Mouse (Mus musculus) adrenal gland, postnatal 36 days (tissue): Measurements from ENCODE around the gene Hivep3. TPM values are rescaled to one million over a fixed set of nuclear protein-coding genes. Genes with fewer than 3 reads are reported as not detected.

Experiments
- DNase-seq, 2 experiments: peaks; one replicate each; pipeline ENCODE4 v3.0.0; 2021; ENCODE audit warnings: mixed read lengths in 1 of 2
- total RNA-seq, 2 experiments: library from RNA; stranded (reverse); gene quantifications; 2 replicates each; pipeline ENCODE4 v1.2.3; 2021

The Hivep3 gene
- total RNA-seq, 2 experiments from 2014 or later, result 7.8 to 10.1 TPM

DNA sequence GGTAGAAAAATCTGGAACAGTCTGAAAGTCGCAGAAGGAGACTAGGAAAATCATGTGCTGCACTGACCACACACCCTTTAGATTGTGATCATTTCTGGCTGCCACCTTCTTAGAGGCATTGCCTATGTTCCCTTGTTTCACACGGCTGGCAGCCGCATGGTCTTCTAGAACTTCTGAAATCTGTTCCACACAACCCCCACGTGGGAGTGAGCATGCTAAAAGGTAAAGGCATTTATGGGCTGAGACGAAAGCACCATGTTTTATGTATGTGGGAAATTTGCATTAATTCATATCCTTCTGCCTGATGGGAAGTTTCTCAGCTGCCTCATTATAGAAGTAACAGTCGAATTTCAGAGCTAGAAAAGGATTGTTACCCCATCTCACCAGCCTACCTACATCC, 140.4 kb downstream of the Hivep3 start:
- DNase-seq, result no peak

DNA sequence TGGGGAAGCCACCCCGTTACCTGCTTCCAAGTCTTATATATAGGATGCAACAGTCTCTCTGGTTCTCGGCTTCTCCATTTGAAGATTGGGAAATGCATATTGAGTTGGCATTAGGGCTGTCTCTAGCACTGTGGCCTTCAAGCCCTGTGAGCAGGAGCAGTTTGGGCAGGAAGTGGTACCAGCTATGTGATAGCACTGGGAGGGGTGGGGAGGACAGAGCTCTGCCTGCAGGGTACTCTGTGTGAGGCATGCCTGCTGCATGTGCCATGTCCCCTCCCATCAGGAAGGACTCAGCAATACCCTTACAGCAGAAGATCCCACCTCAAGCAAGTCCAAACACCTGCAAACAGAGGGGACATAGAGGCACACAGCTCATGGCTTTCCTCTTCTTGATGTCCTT, 142.0 kb downstream of the Hivep3 start:
- no peak for DNase-seq

DNA sequence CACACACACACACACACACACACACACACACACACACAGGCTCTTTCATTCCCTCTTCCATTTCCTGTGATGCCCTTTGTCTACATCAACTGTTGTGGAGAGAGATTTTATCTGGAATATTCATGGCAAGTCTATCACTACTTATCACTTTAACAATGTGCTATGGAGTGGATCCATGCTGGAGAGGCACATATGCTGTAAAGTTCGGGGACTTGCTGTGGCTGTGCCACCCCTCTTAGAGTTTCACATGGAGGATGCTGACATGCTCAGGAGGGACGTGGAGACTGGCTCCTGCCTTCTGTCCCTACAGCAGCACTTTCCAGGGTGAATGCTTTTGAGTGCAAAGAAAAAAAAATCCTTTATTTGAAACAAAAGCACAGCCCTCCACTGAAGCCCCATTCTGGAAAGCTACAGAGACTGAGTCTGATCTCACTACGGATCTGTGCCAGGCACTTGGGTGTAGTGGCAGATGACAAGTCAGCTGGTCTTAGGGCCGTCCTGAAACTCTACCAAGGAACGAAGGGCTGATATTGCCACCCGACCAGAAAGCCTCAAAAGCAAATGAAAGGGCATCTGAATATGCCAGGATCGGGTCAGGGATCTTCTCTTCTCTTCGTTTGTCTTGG, 143.1 kb downstream of the Hivep3 start:
- no peak for DNase-seq

DNA sequence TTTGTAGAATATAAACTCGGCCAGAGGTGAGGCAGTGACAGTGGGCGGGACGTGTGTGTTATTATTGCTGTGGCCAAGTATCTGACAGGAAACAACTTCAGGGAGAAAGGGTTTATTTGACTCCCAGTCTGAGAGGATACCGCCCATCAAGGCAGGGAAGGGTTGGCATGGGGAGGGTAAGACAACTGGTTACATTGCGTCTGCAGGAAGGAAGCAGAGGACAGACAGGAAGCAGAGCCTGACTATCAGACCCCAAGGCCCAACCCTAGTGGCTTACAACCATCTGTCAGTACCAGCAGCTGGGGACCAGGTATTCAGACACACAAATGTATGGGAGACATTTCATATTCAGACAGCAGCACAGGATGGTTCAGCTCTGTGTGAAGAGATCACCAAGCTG, 144.6 kb downstream of the Hivep3 start:
- no peak for DNase-seq

DNA sequence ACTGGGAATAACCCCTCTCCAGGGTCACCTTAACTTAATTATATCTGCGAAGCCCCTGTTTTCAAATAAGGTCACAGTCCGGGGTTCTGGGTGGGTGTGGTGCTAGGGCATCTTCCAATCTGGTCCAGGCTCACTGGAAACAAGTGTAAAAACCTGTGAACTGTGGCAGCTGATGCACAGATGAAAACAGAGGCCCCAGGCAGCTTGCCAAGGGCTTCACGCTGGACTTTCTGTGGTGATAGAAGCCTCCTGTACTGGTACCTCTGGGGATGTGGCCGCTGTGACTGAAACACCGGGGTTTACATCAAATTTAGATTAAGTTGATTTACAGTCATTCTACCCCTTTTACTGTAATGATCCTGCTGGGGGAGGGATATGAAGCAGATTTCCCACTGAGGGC, 146.1 kb downstream of the Hivep3 start:
- no peak for DNase-seq

DNA sequence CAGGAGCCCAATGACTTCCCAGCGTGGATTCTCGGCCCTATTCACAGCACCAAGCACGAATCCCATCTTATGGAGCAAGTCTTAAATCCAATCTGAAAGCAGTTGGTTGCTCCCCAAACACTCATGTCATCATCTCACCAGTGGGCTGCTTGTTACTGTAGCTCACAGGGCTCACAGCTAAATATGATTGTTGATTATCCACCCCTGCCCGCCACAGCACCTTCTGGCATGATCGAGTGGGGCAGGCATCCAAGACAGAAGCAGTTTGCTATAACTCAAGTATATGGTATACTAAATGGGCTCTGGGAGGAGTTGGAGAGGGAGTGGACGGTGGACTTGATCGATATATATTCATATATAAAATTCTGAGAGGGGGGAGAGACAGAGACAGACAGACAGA, 146.7 kb downstream of the Hivep3 start:
- no peak for DNase-seq

DNA sequence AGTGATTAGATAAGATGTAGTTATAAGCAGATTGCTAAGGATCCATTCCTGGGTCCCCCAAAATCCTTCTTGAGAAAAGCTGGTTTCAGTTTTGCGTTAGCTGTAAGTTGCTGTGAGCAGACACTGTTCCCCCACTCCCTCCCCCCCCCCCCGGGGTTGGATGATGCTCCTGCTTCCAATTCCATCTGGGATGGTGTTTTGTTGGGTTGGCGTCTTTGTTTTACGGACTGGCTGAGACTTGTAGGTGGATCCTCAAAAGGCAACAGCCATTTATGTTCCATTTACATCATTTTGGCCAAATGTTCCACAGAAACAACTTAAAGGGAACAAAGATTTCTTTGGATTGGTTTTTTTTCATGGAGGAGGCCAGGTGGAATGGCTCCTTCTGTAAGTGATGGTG, 147.7 kb downstream of the Hivep3 start:
- DNase-seq, result no peak

DNA sequence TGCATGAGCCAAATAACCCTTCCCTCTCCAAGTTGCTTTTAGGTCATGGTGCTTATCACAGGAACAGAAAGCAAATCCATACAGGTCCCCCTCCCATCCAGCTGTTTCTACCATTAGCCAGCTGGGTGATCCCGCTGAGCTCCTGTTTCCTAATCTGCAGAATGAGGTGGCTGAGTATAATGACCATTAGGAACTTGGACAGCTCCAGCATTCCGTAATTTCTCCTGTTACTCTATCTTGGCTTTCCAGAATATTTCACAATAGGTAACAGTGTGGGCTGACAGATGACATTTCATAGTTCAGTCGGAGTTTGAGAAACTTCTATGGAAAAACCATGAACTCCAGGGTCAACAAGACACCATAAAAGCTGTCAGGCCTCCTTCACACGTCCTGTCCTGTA, 148.8 kb downstream of the Hivep3 start:
- no peak for DNase-seq

DNA sequence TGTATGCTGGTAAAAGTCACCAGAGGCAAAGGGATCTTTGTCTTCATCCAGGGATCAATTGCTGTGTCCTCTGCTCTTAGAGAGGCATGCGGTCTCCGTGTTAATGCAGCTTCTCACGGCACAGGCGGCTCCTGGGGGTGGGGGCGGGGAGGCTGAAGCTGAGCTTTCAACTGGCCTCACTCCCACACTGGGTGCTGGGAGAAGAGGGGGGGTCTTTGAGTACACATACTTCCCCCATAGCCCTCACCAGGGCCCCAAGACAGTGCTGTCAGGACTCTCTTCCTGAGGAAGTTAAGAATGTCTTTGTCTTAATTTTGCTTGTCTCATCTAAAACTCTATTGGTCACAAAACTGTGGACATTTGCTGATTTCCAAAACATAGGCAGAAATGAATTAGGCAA, 149.2 kb downstream of the Hivep3 start:
- DNase-seq, result no peak

DNA sequence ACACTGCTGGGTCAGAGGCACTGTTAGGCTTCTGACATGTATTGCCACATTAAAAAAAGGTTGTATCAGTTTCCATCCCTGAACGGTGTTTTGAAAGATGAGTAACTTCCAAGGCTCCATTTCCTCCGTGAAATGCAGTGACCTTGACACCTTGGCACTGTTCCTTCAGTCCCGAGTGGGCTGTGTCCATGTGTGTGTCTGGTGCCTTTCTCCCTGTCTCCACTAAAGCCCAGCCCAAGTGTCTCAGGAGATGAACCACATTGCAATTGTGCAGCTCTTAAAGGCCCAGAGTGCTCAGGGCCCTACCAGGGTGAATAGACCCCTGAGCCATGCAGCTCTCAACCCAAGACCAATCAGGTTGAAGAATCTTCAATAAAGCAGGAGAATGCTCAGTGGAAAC, 153.0 kb downstream of the Hivep3 start:
- no peak for DNase-seq

DNA sequence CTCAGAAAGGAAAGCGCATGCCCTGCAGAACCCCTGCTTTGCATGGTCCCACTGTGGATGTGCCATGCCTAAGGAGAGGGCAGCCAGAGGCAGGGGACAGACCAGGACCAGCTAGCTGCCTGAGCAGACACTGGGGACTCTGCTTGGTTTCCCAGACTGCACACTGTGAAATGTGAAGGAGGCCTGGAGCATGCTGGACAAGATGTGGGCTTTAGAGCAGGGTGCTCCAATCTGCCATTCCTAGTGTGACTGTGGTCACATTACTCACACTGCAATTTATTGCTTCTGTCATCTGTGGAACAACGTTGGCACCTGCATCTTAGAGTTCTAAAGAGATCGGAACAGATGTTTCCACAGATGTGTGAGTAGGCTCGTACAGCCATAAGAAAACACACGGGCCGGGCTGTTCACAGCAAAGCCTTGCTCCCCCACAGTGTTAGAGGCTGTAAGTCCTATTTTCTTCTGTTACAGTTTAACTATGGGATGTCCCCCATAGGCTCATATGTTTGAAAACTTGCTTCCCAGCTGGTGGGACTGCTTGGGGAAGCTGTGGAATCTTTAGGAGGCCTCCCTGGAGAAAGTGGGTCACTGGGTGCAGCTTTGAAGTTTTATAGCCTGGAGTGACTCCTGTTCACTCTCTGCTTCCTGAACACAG, 154.1 kb downstream of the Hivep3 start:
- DNase-seq, result no peak

DNA sequence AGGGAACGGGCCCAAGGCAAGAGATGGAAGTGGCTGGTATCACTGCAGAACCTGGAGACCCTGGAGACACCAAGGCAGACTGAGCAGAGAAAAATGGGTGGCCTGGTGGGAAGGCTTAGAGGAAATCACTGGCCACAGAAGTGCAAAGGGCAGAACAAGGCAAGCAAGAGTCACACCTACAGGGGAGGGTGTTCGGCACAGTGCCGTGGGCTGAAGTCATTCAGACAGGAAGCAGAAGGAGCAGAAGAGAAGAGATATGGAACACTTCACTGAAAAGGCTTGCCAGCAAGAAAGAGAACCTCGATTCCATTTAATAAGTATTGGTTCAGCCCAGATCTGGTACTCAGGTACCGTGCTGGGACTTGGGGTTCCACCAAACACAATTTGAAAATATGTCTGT, 156.2 kb downstream of the Hivep3 start:
- no peak for DNase-seq

DNA sequence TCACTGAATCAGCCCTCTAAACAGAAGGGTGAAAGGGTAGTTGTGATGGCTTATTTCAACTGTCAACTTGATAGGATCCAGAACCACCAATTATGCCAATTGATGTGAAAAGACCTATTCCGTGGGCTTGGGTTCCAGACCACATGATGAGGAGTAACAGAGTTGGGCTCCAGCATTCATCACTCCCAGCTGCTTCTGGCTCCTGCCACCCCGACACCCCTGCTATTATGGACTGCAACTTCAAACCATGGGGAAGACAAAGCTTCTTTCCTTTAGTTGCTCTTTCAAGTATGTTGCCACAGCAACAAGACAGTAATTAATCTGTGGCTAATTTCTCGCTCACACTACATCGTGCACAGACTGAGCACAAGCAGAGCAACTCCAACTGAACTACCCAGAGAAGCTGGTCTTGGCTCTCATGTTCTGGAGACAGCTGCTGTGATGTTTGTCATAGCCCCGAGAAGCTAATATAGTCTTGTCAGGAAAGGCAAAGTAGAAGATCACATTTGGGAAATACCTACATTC, 159.7 kb downstream of the Hivep3 start:
- no peak for DNase-seq

DNA sequence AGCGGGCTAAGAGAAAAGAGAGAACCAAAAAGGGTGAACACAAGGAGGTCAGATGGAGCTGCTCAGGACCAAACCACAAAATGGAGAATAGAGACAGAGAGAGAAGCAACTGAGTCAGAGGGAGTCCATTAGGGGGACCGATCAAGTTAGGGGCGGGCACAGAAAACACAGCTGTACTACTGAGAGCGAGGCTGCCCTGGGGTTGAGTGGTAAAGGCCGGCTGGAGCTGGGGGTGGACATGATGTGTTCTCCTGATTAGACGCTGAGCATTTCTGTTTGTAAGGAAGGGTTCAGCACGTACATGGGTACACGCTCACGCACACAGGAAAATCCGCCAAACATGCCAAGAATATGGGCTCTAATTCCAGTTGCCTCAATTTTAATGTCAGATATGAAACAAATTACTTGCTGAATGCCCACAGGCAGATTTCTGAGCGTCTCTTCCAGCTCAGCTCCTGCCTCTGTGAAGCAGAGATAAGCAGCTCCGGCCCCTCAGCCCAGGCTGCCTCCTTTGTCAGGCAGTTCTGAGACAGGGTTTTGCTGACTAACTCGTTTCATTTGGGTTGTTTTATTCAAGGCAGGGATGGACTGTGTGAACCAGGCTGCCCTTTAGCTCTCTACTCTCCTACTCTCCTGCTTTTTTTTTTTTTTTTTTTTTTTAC, 161.3 kb downstream of the Hivep3 start:
- no peak for DNase-seq

DNA sequence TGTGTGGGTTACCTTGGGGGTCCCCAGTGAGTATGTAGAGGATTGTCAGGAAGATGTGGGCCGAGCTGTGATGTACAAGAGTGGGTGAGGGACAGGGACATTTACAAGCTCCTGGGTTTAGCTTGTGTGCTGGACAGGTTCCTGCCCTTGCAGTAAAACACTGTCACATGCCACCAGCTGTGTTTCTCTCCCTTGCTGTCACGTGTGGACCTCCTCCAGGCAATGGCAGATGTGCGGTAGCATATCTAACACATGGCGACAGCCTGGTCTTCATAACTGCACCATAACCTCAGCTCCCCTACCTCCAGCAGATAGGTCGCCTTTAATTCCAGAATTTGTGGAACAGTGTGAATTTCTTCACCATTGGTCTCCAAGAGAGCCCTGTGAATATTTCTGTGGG, 161.9 kb downstream of the Hivep3 start:
- DNase-seq, result no peak

DNA sequence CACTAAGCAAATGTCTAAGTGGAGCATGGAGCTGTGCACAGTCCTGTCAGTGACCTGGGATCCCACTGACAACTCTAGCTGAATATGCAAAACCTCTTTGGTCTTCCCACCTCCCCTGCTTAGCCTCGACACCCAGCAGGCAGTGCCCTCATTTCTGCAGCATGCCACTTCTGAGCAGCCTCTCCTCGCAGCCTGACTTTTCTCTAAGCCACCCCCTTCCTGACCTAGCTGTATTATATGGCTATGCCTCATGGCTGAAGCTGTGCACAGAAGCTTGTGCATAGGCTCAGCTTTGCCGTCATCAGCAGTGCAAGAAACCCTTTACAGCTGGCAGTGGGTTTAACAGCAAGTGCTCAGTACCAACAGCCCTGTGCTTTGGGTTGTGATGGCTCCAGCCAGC, 163.0 kb downstream of the Hivep3 start:
- no peak for DNase-seq

DNA sequence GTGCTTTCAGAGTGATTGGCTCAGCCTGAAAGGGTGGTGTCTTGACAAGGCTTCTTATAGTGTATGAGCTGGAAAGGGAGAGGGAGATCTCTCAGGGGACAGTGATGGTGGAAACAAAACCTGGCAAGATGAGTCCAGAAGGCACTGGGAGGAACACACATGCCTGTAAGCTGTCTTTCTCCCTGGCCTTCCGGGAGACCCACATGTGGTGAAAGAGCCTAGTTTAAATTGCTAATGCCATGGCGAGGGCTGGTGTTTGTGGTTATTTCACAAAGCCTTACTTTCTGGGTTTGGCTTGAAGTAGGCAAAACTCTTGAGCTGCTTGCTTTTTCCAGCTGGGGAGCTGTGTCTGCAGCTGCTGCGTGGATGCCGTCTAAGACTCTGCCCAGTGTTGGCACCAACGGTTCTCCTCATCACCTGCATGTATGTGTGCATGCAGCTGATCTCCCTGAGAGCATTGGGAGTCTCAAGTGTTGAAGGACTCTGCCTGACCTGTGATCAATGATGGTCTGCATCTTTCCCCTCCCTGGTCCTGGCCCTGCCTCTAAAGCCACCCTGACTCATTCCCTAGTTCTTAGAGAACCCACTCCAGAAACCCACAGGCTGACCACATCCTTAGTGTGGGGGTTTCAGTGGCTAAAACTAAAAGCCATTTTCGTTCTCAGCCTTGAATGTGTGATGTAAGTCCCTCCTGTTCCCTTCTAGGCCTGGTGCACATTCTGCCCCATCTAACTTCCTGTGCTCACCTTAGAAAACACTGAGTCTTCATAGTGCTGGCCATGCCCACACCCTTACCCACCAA, 163.7 kb downstream of the Hivep3 start:
- no peak for DNase-seq

DNA sequence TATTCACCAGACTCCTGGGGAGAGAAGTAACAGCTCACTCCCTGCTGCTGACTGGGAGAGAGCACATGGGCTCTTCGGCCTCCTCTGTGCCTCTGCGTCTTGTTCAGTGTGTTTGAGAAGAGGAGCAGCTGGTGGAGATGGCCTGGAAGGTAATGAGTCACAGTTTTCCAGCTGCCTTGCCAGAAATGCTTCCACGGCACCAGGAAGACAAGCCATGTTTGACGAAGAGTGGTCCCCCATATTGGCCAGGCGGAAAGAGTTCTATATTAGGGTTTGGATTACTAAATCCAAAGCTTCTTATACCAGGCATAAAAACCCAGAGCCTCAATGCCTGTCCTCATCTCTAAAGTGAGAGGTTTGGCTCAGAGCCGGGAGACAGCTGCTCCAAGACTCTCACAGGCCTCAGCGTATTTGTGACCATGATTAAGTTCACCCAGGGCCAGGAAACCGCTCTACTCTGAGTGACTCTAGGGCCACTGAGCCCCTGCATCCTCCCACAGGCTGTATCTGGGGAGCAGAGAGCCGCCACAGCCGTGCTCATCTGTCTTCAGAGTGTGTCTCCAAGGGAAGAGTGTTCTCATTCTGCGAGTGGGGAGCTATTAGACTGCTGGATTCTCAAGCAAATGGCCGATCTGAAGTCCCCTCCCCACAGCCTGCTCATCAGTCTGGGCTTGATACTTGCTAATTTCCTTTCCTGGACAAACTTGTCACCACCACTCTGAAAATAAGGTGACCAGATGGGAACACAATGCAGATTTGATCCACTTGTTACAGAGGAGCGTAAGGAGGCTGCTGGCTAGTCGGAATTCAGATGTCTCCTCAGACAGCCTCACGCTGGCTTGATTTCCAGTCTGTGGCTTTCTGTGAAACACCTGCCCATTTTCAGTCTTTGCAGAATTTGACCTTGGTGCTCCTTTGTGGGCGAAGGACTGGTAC, 168.2 kb downstream of the Hivep3 start:
- no peak for DNase-seq

DNA sequence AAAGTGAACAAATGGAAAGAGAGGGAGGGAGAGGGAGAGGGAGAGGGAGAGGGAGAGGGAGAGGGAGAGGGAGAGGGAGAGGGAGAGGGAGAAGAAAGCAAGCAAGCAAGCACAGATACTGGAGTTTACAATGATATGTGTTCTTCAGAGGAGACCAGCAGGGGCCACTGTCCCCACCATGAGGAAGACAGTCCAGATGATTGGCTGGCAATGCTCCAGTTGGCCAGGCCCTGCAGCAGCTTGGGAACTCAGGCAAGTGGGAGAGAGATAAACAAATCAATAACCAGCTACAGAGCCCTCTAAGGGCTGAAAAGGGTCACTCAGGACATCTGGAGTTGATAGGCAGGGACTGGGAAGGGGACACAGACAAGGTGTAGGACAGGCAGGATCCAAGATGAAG, 169.7 kb downstream of the Hivep3 start:
- peak in 1 of 2 experiments; percentile 32 for DNase-seq

DNA sequence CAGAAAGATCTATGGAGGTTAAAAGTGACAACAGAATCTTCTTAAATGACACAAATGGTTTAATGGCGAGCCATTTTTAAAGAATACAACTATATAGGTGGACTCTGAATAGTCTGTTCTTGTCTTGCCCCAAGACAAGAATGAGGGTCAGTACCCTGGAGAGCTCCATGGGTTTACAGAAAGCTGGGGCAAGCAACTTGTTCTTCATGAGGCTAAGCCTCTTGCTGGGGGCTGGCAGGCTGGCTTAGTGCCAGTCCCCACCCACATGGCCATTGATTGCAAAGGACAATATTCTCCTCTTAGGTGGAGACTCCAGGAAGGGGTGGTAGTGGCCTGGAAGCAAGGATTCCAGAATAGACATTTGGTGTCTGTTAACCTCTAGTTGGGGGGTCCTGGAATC, 170.2 kb downstream of the Hivep3 start:
- peak; percentile 25 to 35 for DNase-seq

DNA sequence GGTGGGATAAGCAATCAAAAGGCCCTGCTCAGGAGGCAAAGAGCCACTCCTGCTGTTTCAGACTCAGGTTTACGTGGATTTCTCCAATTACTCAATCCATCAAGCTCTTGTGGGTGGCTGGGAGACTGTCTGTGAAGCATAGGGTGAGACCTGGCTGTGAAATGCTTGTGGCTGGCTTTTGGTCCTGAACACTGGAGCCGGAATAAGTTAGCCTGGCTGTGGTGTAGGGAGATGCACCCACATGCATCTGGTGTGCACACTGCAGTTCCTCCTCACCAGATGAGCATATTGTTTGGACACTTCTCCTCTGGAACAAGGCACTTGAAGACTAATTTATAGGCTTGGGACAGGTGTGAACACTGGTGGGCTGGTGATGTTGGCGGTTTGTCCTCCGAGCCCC, 170.7 kb downstream of the Hivep3 start:
- DNase-seq, result no peak

DNA sequence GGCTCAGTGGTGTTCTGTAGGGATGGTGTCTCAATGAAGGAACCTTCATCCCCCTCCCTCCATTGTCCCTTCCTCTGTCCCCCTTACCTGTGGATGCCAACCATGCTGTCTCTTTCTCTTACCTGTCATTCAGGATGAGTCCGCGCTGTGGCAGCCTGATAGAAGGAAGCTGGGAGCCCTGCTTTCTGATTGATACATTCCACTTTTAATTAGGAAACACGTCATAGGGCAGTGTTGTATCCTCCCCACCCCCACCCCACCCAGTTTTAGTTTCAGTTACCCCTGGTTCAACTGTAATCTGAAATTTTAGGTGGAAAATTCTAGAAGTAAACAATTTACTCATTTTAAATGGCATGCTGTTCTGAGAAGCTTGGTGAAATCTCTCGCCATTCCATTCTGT, 173.5 kb downstream of the Hivep3 start:
- no peak for DNase-seq
